Mouse (Mus musculus): ENCODE measurements around the gene Wfdc11.
"Not testable (repeated sequence)": the region's sequence is repeated elsewhere in the genome, so short reads cannot be mapped to it uniquely, and the experiment has no call there.

The Wfdc11 gene

DNA sequence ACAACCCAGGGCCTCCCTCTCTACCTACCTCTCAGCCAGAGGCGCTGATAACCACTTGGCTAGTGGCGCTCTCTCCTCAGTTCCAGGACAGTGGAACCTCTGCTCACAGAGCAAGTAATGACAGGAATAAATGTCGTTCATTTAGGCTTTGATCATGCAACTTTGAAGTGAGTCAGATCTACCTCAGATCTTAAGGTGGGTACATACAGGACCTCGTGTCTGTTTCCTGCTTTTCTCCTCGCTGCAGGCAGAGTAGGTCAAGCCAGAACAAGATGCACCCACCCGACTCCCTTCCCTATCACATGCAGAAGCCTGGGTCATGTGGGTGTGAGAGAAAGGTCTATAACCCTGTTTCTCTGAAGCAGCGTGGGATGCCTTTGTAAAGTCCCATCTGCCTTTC, at the start of gene Wfdc11:
Gene Wfdc11 (minus strand): TSS at position 101 of the 400 bp plus-strand sequence.
- no peak for DNase-seq

GRCm38 (mm10) chr2:164723276-164723675, 49.4 kb upstream of the Wfdc11 start:
- DNase-seq, result no peak

DNA sequence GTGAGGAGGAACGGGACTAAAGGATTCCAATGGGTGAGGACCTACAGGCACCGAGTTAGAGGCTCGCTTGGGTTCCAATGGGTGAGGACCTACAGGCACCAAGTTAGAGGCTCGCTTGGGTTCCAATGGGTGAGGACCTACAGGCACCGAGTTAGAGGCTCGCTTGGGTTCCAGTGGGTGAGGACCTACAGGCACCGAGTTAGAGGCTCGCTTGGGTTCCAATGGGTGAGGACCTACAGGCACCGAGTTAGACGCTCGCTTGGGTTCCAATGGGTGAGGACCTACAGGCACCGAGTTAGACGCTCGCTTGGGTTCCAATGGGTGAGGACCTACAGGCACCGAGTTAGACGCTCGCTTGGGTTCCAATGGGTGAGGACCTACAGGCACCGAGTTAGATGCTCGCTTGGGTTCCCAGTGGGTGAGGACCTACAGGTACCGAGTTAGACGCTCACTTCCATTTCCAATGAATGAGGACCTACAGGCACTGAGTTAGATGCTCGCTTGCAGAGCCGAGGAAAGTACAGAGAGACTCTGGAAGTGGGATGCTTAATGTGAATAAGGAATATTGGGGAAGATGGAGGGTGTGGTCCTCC, 42.4 kb upstream of the Wfdc11 start:
- not testable (repeated sequence) for DNase-seq

DNA sequence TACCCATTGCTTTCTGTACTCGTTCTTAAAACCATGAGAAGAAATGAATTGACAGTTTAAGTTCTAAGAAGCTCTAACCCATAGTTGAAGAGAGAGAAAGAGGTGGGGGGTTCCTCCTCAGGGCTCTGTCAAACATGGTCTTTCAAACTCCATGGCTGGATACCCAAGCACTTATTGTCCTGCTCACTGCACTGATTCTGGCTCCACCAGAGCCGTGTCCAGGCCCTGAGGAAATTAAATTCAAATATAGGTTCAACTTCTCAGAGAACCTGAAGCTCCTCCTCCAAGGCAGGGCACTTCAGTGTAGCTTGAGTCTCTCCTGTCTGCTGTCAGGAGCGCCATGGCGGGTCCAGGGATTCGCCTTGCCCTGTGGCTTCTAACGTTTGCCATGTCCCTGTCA, 41.1 kb upstream of the Wfdc11 start, which contains the start of gene Spint5:
Gene Spint5 (plus strand): TSS at position 301 of the 400 bp plus-strand sequence.
- no peak for DNase-seq

- DNase-seq, result no peak
These were observed 32.1 kb upstream of the Wfdc11 start for GRCm38 (mm10) chr2:164705991-164706390.

DNA sequence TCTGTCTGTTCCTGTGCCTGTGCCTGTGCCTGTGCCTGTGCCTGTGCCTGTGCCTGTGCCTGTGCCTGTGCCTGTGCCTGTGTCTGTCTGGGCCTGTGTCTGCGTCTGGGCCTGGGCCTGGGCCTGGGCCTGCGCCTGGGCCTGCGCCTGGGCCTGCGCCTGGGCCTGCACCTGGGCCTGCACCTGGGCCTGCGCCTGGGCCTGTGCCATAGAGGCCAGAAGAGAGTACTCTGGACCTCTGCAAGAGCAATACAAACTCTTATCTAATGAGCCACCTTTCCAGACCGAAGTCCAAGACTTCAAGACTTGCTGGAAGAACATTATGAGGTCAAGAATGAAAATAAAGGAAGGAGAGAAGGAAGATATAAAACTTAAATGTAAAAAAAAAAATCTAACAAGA, 31.4 kb upstream of the Wfdc11 start:
- no peak for DNase-seq

- DNase-seq, result no peak
These were observed 30.3 kb upstream of the Wfdc11 start for GRCm38 (mm10) chr2:164704235-164704634.

DNA sequence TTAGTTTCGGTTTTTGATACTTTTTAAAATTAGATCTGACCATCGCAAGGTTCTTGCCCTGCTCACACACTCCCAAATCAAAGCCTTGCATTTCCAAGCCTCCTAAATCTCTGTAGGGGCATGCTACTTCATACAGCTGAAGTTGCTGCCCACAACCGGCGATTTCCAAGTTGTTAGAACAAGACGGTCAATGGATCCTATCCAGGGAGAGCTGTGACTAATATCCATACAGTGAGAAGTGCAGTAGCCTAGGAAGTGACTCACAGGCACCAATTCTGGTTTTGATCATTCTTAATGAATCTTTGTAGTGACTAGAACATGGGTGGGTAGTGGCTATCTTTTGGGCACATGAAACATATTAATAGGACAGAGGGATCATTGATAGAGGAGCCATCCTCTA, 27.9 kb upstream of the Wfdc11 start:
- DNase-seq, result no peak

- no peak for DNase-seq
These were observed 27.1 kb upstream of the Wfdc11 start for GRCm38 (mm10) chr2:164700959-164701358.

- DNase-seq, result no peak
These were observed 24.3 kb upstream of the Wfdc11 start, which contains the start of gene Spint4 for GRCm38 (mm10) chr2:164698201-164698600. Gene Spint4, plus strand, starts transcription at chr2:164698501.

DNA sequence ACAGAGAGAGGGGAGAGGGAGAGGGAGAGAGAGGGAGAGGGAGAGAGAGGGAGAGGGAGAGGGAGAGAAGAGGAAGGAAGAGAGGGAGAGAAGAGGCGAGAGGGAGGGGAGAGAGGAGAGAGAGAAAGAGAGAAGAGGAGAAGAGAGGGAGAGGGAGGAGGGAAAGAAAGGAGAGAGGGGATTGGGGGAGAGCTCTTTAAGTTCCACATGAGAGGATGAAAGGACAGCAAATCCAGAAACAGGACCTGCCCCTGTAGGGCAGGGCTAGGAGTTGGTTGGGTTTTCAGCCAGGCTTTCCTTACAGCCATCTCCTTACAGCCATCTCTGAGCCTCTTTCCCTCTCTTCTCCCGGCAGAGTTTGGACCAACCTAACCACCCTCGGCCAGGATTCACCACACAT, 10.9 kb upstream of the Wfdc11 start, which contains the start of gene Wfdc13:
Gene Wfdc13 (plus strand): TSS at position 301 of the 400 bp plus-strand sequence.
- no peak for DNase-seq

GRCm38 (mm10) chr2:164679906-164680305, 6.0 kb upstream of the Wfdc11 start:
- DNase-seq, result peak; percentile 63

- DNase-seq, result peak; percentile 87
These were observed 5.2 kb upstream of the Wfdc11 start for GRCm38 (mm10) chr2:164678848-164679625.

GRCm38 (mm10) chr2:164676916-164677685, 3.2 kb upstream of the Wfdc11 start:
- peak; percentile 22 for DNase-seq

- DNase-seq, result no peak
These were observed 2.2 kb upstream of the Wfdc11 start for GRCm38 (mm10) chr2:164676103-164676502.

DNA sequence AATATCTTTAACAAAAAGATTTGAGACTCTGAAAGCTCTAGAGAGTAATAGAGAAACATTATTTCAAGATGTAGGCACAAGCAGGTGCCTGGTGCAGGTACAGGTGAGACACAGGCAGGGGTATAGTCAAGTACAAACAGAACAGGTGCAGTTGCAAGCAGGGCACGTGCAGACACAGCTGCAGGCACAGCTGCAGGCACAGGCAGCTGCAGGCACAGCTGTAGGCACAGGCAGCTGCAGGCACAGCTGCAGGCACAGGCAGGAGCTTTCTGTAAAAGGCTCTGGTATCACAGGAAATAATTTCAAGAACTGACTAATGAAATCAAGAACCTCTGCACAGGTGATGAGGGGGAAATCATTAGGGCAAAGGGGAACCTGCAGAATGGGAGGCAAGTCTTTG, 2.9 kb downstream of the Wfdc11 start:
- DNase-seq, result no peak

GRCm38 (mm10) chr2:164670261-164670660, 3.6 kb downstream of the Wfdc11 start:
- no peak for DNase-seq

GRCm38 (mm10) chr2:164664851-164665250, 9.0 kb downstream of the Wfdc11 start:
- no peak for DNase-seq

DNA sequence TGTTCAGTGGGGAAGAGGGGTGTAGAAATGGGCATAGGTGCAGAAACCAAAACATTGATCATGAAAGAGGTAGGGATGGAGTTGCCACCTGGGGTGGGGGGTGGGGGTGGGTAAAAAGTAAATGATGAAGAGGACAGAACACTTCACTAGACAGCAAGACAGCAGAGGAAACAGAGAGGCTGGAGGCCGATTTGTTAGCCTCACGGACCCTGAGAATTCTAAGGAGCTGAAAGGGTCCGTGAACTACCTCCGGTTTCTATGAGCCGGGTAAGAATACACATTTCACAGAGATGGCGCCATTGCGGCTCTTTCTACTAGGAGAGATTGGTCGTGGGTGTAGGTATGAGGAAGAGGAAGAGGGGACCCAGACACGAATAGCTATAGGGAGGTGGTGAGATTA, 17.4 kb downstream of the Wfdc11 start, which contains the start of gene Wfdc9:
Gene Wfdc9 (minus strand): TSS at position 101 of the 400 bp plus-strand sequence.
- no peak for DNase-seq

- DNase-seq, result peak; percentile 72
These were observed 18.0 kb downstream of the Wfdc11 start, which contains the start of gene Wfdc10 for GRCm38 (mm10) chr2:164655858-164656257. Gene Wfdc10, plus strand, starts transcription at chr2:164656046.

DNA sequence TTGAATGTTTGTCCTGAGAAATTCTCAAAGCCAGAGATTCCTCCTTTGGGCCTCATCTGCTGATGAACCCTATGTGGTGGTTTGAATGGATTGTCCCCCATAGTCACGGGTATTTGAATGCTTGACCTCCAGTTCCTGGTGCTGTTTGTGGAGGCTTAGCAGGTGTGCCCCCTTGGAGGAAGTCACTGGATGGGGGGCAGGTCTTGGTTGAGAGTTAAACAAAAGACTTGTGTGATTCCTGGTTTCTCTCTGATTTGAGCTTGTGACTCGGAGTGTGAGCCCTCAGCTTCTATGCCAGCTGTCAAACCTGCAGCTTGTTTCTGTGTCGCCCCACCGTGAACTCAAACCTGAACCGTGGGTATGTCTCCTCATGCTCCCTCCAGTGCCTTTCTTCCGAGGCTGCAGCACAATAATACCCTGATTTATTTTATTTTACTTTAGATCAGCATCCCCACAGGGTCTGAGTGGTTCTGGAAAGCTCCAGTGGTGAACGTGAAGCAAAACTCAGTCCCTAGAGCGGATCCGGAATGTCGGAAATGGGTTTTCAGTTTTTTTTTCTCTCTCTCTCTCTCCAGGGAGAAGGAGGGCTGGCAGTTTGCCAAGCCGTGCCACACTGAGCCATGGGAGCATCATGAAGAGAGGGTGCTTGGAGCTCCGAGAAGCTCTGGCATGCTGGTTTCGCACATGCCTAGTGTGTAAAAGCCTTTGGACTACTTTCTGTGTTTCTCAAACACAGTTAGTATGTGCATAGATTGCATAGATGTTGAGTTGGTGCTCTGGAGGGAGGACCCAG, 31.8 kb downstream of the Wfdc11 start:
- DNase-seq, result peak; percentile 24

- no peak for DNase-seq
These were observed 32.8 kb downstream of the Wfdc11 start for GRCm38 (mm10) chr2:164641129-164641528.

Measured in lung, postnatal 10 days (tissue).